Mouse (Mus musculus) hematopoietic stem cell, adult 5-6 weeks (primary cell): ENCODE measurements around the gene Filip1l. TPM values are rescaled to one million over a fixed set of nuclear protein-coding genes. Genes with fewer than 3 reads are reported as not detected.

Experiments used
- ATAC-seq, 2 experiments: fragments of 125-278 bp in 1 of 2; replicated peaks in 1 of 2; 2 replicates each; pipeline ENCODE4 v1.8.0; 2016 to 2017; ENCODE audit warnings: inconsistent platforms in 2 of 2, mild to moderate bottlenecking in 2 of 2, moderate number of reproducible peaks in 2 of 2, low read depth in 1 of 2, moderate TSS enrichment in 1 of 2; ENCODE audit not compliant: low FRiP score in 2 of 2, poor library complexity in 2 of 2, severe bottlenecking in 2 of 2, insufficient read depth in 1 of 2, low TSS enrichment in 1 of 2
- total RNA-seq: library from RNA; stranded (forward); fragments of 172-1452, 232-1000 nt; gene quantifications from 2 replicates; pipeline ENCODE4 v1.2.3, GENCODE M21; 2017

Filip1l gene
- 3.3 and 6.0 TPM in 2 replicates for total RNA-seq

- ATAC-seq: no peak
Measured at GRCm38 (mm10) chr16:57352751-57353150, at the start of gene Filip1l. TSS of gene Filip1l (plus strand) at chr16:57353093.

DNA sequence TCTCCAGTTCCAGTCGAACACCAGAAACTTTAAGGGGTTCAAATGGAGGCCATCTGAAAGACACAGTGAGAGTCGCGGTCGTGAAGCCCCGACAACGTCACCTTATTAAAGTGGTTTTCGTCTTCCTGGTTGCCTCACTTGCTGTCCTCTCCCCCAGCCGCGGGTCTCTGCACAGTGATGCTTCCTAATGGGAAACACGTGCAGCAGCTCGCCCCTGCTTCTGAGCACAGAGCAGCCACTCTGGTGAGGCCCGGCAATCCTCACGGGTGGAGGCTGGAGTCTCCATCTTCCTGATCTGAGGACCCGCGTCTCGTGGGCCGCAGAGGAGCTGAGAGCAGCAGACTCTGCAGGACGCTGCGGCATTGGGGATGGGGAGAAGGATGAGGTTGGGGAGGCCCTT, 49.2 kb upstream of the Filip1l start:
- no peak for ATAC-seq

DNA sequence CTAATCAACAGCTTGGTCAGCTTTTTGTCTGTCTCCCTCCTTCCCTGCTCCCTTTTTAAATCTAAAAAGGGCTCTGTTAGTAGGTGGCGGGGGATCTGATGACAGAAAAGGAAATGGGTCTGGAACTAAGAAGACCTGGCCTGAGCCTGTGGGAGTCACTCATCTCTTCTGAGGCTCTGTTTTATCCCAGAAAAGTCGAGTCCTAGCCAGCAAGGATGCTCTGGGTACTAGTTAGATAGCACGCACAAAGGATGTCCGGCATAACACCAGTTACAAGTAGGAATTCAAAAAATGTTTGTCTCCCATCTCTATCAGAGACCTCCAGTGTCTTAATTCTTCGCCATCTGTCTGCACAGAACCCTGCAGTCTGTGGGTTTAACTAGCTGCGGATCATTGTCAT, 47.4 kb upstream of the Filip1l start:
- ATAC-seq: no peak

- no peak for ATAC-seq
Measured at GRCm38 (mm10) chr16:57312130-57312529, 40.8 kb upstream of the Filip1l start.

GRCm38 (mm10) chr16:57313487-57313886, 39.4 kb upstream of the Filip1l start:
- ATAC-seq: no peak

DNA sequence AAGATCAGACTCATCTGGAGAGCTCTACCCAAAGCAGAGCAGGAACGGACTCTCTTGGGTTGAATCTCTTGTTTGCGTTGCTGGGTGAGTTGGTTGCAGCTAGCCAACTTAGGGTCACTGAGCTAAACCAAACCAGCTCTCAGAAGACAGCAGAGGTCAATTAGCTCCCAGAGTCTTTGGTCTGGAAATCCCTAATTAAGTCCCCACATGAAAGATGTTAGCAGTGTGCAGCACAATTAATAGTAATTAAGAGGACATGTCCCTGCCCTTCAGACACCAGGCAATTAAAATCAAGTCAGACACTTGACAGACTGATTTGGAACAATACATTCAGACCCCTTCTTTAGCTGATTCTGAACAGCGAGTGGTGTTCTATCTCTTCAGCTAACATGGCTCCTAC, 38.7 kb upstream of the Filip1l start:
- no peak for ATAC-seq

GRCm38 (mm10) chr16:57315026-57315425, 37.9 kb upstream of the Filip1l start:
- ATAC-seq: no peak

- ATAC-seq: peak; percentile 83 to 84
Measured at GRCm38 (mm10) chr16:57317127-57317526, 35.8 kb upstream of the Filip1l start.

DNA sequence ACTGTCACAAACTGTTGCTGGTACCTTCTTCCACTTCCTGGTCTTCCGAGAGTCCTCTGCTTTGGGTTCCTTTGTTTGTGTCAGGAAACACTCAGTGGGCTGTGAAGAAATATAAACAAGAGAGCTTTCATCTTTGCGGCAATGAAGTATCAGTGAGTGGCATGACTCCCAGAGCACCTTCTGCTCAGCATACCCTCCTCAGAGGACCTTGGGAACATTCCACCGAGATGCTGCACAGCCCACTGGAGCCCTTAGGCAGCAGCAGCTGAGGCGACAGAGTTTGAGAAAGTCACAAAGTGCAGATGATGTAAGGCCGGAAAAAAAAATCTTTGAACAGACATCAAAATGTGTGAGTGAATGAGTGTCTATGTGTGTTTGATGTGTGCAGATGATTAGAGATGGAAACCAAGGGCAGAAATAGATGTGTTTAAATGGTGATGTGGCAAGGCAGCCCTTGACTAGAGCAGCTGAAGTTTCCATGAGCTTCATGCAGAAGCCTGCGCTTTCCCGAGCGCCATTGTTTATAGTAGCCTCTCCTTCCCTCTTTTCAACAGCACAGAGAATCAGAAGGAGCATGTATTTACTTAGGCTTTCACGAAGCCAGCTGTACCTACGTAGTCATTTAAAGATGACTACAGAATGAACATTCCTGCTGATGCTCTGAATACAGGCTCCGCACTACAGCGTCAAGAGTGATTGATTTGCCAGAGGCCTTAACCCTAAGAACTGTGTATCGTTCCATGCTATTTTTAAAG, 34.8 kb upstream of the Filip1l start:
- ATAC-seq: no peak

GRCm38 (mm10) chr16:57318637-57319125, 34.2 kb upstream of the Filip1l start:
- ATAC-seq: no peak

- ATAC-seq: no peak
Measured at GRCm38 (mm10) chr16:57319284-57320124, 33.4 kb upstream of the Filip1l start.

GRCm38 (mm10) chr16:57326996-57327395, 25.9 kb upstream of the Filip1l start:
- ATAC-seq: no peak

DNA sequence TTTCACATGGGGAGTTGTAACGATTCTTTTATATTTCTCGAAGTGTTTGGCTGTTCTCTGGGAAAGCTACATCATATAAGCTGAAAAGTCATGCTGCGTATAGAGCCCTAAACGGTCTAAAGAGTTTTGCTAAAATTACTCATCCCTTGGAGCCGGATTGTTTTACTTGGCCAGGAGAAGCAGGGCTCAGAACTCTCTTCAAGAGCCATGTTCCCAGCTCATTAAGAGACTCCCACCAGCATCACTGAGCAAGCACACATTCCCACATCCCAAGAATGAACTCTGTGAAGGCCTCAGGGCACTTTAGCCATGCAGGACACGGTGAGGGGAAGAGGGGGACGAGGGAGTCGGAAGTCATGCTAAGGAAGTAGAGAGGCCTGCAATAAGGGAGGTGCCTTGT, 23.9 kb upstream of the Filip1l start:
- ATAC-seq: peak; percentile 36 to 59; a peak in 2 of 4 replicates

GRCm38 (mm10) chr16:57330111-57330510, 22.8 kb upstream of the Filip1l start:
- no peak for ATAC-seq

- no peak for ATAC-seq
Measured at GRCm38 (mm10) chr16:57332301-57332700, 20.6 kb upstream of the Filip1l start.

DNA sequence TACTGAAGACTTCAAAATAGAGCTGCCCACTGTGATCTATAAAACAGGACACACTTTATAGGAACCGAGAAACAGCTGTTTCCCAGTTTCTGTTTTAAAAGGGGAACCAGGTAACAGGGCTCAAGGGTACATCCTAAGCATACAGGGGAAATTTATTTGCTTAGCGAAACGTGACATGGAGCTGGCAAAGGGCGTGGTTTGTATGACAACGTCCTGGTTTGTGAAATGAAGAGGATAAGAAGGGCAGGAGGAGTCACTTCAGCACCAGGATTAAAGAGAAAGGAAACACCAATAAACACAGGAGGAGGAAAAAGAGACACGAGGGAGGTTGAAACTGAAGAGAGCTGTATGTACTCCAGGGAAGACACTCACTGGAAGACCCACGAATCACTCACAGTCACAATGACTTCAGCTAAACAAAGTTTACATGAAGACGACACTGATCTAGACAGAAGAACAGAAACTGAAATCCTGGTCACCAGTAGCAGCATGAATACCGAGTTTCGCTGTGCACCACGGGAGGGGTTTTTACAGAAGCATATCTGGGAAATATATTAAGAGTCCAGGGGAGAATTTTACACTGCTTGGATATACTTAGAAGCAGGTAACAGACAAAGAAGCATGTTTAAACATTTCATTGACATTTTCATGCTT, 16.0 kb upstream of the Filip1l start:
- ATAC-seq: peak; percentile 92 to 94

- no peak for ATAC-seq
Measured at GRCm38 (mm10) chr16:57339765-57340612, 12.9 kb upstream of the Filip1l start.
